Mouse (Mus musculus): ENCODE measurements around the gene Hrc. TPM values are rescaled to one million over a fixed set of nuclear protein-coding genes. Genes with fewer than 3 reads are reported as not detected.
A peak's percentile ranks its signal among the peaks of the same experiment; 100 is the strongest.

Hrc gene
- total RNA-seq, 2 experiments from 2014 or later, result 516 to 539 TPM

DNA sequence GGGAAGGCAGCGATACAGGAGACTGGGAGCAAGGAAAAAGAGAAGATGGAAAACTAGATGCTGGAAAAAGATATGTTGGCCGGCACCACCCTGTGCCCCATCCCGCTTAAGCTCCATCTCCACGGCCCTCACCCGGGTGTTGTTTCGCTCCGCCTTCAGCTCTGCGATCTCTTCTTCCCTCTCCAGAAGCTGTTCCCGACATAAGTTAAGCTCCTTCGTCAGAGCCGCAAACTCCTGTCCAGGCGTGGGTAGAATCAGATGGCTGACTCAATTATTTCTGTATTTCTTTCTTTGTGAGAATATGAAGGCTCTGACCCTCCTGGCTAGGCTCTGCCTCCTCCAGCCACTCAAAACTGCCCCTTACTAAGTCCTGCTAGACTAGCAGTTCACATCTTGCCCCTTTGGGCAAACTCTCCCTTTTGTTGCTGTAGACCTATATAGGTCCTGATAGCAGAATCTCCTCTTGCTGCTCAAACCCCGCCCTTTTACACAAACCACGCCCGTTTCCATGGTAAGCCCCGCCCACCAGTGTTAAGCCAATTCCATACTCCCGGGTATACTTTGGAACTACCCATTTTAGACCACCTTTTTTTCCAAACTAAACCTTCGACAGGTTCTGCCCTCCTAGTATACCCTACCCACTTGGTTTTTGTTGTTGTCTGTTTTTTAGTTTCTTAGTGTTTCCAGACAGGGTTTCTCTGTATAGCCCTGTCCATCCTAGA is 25.5 kb downstream of the Hrc start:
- intact Hi-C loops (cut with DNase I), result no loop called here
- no peak for DNase-seq

DNA sequence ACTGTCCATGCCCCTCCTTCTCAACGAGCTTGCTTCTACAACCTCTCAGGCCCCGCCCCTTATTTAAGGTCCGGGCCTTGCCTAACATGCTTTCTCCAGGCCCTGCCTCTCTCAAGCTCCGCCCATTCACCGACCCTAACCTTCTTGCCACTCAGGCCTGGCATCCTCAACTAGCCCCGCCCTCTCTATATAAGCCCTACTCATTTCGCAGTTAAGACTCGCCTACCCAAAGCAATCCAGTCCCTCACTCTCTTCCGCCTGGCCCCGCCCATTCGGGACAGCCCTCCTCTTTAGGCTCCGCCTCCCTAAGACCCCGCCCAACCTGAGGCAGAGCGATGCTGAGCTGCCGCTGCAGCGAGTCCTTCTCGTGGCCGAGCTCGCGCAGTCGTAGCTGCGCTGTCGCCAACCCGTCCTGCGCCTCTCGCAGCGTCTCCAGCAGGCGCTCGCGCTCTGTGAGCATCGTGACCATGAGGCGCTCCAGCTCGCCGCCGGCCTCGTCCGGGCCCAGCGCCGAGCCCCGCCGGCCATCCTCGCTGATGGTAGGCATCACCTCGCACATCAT is 26.2 kb downstream of the Hrc start:
- DNase-seq, result peak; percentile 48 to 65
- intact Hi-C loops (cut with DNase I), result no loop called here

DNA sequence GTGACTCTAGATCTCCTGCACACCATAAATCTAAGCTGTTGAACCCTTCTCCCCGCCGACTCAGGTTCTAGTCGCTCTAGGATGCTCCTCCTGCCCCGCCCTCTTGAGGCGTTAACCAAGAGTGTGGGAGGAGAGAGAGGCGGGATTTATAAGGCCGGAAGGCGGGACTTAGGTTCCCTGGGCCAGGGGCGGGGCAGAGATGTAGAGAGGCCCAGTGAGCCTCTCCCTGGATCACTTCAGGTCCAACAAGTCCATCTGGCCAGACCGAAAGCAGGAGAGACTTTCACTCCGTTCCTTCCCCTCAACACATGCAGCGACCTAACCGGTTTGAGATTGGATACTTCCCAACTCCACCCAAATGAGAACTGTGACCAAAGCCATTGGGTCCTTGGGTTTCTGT is 27.7 kb downstream of the Hrc start:
- intact Hi-C loops (cut with DNase I), result no loop called here
- peak in 1 of 2 experiments; percentile 29 for DNase-seq

DNA sequence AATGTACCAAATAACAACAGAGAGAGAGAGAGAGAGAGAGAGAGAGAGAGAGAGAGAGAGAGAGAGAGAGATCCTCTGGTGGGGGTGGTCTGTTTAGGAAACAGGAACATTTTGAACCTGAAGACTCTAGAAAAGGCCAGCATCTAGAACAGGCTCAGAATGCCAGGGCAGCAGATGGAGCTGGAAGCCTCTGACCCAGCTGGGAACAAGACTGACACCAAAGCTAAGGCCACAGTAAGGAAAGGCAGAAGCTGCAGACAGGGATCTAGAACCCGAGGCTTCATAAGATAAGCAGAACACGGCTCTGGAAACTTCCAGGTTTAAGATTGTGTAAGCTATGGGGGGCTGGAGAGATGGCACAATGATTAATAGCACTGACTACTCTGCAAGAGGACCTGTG is 28.9 kb downstream of the Hrc start:
- no peak for DNase-seq
- intact Hi-C loops (cut with DNase I), result no loop called here

DNA sequence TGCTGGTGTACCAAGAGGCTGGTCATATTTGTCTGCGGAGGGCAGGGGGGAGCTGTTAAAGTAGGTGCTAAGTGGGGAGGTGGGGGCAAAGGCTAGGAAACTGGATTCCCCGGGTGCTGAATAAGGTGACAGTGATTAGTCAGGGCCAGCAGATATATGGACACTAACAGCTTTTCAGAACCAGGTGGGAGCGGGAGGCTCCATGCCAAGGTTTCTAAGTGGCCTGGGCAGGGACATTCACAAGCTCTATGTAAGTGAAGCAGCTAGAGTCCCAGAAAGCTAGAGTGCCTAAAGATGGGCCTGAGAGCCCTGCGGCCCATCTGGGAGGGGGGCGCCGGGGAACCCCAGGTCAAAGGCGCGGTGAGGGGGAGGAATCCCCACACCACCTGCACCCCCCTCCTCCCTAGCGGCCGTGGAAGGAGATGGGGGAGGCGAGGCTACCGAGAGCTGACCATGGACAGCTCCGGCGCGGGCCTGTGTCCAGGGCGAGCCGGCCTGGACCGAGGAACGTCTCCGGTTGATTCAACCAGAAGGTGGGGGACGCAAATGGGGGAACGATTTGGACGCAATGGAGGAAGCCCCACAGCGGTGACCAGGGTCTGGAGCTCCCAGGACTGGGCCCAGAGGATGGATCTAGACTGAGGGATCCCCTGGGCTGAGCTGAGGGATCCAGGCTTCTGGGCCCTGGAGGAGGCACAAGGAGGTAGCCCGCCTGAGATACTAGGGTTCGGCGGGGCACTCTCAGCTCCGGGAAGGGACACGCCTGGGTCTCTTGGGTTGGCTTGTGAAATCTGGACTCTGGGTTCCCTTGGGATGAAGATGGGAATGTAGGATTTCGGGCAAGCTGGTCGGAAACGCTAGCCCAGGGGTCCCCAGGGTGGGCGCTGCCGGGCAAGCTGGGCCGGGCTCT is 30.9 kb downstream of the Hrc start:
- peak; percentile 71 to 78 for DNase-seq
- intact Hi-C loops (cut with DNase I), result no loop called here

DNA sequence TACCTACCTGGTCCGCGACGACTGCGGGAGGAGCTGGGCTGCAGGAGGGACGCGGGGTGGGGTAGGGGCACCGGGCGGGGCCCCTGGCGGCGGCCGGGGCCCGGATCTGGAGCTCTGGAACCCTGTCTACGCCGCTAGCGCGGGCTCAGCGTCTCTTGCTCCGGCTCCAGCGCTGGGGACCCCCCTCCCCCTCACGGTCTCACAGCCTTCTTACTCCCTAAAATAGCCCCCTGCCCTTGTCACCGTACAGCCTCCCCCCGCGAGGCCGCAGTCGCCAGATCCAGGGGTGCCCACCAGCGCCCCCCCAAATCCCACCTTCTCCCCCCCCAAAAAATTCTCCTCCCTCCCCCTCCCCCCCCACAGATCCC is 31.5 kb downstream of the Hrc start, which contains the start of gene Ppfia3:
TSS of gene Ppfia3 (minus strand) at position 368 of the 368 bp plus-strand sequence.
- DNase-seq, result no peak
- intact Hi-C loops (cut with DNase I), result no loop called here

DNA sequence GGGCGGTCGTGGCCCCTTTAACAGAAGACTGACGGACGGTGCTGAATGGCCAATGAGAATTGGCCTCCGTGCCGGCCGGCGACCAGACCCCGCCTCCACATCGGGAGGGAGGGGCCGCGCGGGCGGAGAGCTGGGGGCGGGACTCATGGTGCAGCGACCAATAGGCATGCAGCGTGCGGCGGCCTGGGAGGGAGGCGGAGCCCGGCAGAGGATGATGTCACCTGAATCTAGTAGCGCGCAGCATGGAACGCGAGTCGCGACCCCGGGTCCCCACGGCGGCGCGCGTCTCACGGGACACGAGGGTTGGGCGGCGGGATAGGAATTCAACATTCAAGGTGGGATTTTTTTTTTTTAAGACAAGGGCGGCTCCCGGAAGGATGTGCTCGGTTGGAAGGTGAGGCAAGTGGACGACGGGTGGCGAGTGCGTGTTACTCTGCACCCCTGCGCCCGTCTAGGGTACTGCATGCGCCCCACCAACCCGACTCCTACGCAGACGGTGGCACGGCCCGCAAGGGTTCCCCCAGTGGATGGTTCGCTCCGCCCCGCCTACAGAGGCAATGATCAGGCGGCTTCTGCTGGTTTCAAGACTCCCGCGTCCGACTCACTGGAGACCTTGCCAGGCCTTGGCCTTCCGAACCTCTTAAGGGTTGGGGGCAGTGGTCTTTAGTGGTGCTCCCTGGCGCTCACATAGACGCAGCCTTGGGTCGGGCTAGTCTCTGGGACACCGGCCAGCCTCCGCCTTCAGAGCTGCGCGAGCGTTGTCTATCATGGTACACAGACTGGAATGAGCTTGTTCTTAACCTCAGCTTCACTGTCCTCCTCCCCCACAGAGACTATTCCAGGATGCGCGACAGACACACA is 32.2 kb downstream of the Hrc start:
- intact Hi-C loops (cut with DNase I), result no loop called here
- peak; percentile 98 to 99 for DNase-seq

DNA sequence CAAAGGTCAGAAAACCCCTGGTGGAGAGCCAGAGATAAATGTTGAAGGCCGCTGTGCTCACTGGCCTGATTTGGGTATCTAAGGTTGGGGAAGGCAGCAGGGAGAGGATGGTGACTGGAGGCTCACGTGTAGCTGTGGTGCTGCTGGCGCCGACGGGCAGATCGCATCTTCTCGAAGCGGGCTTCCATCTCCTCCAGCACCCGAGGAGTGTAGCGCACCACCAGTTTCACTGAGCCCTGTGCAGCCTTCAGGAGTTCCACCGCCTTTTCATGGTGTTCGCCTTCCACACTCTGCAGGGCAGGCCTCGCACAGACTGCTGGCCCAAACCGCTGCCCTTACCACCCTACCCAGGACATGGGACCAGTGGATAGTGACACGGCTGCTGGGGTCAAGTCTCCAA is 33.1 kb downstream of the Hrc start:
- intact Hi-C loops (cut with DNase I), result no loop called here
- no peak for DNase-seq

DNA sequence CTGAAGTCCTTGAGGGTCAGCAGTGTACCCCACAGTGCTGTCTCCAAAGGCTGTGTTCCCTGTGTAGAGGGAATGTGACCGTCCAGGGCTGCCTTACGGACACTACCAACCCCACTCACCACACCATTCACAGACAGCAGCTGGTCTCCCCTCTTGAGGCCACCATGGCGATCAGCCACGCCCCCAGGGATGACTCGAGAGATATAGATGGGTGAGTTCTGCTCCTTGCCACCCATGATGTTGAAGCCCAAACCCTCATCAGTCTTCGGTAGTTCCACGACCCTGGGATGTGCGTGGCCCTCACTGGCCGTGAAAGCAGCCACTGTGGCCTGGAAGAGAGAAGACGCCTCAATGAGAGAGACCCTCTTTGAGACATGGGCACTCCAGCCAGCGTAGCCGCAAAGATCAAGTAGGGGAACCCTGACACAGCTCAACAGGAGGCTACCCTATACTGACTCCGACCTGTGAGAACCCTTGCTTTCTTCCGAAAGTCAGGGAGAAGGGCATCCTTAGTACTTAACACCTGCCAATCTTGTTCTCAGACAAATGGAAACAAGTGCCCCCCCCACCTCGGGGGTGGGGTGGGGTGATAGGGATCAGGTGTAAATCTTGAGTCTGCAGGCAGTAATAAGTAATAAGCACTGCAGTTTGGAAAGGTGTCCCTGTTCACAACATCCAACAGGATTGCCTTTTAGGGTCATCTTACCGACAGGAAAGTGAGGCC is 34.1 kb downstream of the Hrc start:
- DNase-seq, result no peak
- intact Hi-C loops (cut with DNase I), result no loop called here

DNA sequence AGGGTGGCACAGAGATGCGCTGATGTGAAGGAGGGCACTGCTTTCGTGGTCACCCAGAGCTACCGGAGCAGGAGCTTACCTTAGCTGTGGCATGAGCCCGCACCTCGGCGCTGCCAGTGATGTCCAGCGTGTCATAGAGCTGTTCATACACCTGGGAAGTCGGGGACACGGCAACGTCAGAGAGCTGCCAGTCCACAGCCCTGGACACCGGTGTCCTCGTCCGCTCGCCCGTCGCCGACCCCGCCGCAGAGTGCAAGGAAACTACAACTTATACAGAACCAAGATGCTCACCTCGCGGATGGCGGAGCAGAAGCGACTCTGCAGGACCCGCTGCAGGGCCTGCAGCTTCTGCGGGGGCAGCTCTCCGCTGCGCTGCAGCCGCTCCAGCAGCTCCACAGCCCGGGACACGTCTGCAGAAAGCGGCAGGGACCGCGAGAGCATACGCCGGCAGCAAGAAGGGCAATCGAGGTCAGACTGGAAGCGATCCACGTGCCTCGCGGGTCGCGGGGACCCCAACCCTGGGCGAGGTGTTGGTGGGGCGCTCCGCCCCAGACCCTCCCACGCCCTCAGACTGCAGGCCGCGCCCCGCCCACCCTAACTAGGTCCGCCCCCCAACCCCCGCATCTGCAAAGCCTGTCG is 34.9 kb downstream of the Hrc start:
- peak; percentile 17 to 43 for DNase-seq
- intact Hi-C loops (cut with DNase I), result no loop called here

DNA sequence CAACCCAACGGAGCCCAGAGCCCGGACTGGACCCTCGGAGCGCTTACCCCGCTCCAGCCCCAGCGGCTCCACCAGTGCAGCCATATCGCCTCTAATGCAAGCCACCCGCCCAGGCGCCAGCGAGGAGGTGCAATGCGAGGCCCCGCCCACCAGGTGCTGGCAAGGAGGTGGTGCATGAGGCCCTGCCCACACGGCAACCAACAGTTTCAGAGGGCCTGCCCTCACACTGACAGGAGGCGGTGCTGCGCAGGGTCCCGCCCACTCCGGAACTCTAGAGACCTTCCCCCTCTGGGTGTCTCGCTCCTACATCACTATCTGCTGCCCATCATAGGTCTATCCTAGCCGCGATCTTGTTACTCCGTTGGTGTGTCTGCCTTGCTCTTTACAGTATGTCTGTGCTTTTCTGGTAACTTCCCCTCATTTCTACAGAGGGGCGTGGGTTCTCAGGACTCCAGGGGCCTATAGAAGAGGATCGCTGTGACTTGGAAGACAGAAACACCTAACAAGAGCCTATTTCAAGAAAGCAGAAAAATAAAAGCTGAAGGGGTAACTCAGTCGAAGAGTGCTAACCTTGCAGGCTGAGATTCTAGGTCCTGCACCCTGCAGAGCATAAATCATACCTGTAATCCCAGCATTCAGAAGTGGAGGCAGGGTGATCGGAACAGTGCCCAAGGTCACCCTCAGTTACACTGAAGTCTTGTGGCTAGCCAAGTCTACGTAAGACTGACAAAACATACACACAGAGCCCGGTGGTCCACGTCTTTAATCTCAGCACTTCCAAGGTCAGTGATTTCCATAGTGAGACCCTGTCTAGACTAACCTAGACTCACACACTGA is 35.6 kb downstream of the Hrc start, which contains the start of gene Lin7b:
TSS of gene Lin7b (minus strand) at position 109 of the 837 bp plus-strand sequence.
- peak; percentile 79 to 86 for DNase-seq
- intact Hi-C loops (cut with DNase I), result no loop called here

DNA sequence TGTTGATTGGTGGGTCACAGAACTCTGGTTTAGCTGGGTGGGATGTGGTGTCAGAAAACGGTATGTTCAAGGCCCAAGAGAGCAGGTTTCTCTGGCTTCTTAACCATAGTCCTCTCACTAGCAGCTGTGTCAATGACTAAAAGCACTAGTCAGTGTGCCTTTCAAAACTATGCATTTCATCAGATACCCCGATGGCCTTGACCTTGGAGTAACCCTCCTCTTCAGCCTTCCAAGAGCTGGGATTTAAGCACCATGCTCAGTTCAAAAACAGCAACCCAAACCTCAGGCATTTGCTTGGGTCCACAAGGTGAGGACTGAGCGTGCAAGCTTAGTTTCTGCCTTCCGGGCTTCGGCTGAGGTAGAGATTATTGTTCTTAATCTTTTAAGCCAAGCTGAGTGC is 37.3 kb downstream of the Hrc start:
- intact Hi-C loops (cut with DNase I), result no loop called here
- no peak for DNase-seq

DNA sequence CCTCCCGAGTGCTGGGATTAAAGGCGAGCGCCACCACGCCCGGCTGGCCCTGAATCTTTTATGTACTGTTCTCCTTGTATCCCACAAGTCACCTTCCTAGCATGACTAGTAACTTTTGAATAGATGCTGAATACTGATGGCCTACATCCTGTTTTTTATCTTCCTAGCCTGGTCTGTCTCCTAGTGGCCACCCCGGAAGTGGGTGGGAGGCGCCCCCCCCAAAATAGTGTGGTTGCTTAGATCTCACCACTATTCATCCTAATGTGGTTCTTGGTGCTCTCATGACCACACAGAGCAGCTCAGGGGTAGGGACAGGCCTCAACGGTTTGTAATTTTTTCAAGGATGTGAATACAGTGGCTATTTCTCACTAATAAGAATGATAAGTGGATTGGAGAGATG is 39.5 kb downstream of the Hrc start:
- intact Hi-C loops (cut with DNase I), result no loop called here

DNA sequence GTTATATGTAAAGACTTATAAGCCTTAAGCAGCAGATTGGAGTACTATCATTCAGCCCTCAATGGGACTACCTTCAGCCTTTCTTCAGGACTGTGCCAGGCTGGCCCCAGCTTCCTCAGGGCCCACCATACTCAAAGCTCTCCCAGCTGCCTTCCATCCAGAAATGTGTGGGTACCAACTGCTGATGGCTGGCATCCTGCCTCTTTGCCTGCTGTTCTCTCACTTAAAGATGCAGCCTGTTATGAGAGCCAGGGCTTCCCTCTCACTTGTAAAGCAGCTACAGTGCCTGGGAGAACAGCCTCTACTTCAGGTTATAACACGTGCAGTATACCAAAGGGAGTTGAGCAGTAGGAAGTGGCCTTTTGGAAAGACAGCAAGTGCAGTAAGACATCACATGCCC is 41.0 kb downstream of the Hrc start:
- intact Hi-C loops (cut with DNase I), result no loop called here
- DNase-seq, result no peak

More for the DNA sequence above, 39.5 kb downstream of the Hrc start:
- DNase-seq, result no peak

DNA sequence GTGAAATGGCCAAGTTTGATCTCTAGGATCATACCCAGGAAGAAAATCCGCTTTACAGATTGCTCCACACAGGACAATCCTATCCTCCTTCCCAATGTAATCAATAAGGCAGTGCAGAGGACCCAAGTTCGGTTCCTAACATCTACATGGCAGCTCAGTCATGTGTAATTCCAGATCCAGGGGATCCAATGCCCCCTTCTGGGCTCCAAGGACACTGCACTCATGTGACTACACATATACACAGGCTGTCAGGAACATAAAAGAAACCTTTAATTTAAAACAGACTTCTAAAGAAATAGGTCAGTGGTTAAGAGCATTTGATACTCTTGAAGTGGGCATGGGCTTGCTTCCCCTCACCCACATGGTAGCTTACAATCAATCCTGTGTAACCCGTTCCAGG is 51.0 kb downstream of the Hrc start:
- intact Hi-C loops (cut with DNase I), result no loop called here
- DNase-seq, result no peak

Measured in heart, postnatal 14 days (tissue).